Mouse (Mus musculus): ENCODE results near the gene Pklr. TPM values are rescaled to one million over a fixed set of nuclear protein-coding genes. Genes with fewer than 3 reads are reported as not detected.
A peak's percentile ranks its signal among the peaks of the same experiment; 100 is the strongest.

Gene Pklr
- polyA plus RNA-seq, 1 experiment from 2014 or later: 0.33 TPM

GRCm38 (mm10) chr3:89129908-89130307 lies 6.0 kb upstream of the Pklr start:
- no peak for ATAC-seq (ENCODE audit: low FRiP score, low read depth)
- no peak overlapping the region for H3K27ac ChIP-seq

GRCm38 (mm10) chr3:89131816-89132215 lies 4.1 kb upstream of the Pklr start:
- peak overlapping the region; percentile 38; the same call in 1 of the 2 replicates for H3K4me3 ChIP-seq
- H3K9ac ChIP-seq: no peak overlapping the region
- no peaks in the 10 kb centered on the region for H3K4me1 ChIP-seq
- H3K9me3 ChIP-seq: no peaks in the 10 kb centered on the region
- no peaks in the 10 kb centered on the region for H3K36me3 ChIP-seq
- no peak for ATAC-seq (ENCODE audit: low FRiP score, low read depth)
- H3K27ac ChIP-seq: no peak overlapping the region
- H3K27me3 ChIP-seq: peaks cover 16% of the 10 kb centered on the region; the same call in 1 of the 2 replicates
- H3K4me2 ChIP-seq (replicated peaks): peak overlapping the region; percentile 67
- 44% methylated on average over 4 of the region's 4 CpGs for WGBS

More at GRCm38 (mm10) chr3:89129908-89130307, 6.0 kb upstream of the Pklr start:
- H3K9me3 ChIP-seq: no peaks in the 10 kb centered on the region
- H3K4me2 ChIP-seq (replicated peaks): no peak overlapping the region
- H3K27me3 ChIP-seq: peaks cover 9% of the 10 kb centered on the region; the same call in 1 of the 2 replicates
- H3K36me3 ChIP-seq: no peaks in the 10 kb centered on the region
- 95% methylated on average over 3 of the region's 3 CpGs for WGBS
- H3K4me1 ChIP-seq: no peaks in the 10 kb centered on the region
- H3K4me3 ChIP-seq: no peak overlapping the region
- H3K9ac ChIP-seq: no peak overlapping the region

- Histone ChIP-seq H3K4me3 (peak overlapping the region; percentile 38), H3K27ac (no peak overlapping the region), H3K4me2 (replicated peaks) (peak overlapping the region; percentile 67), H3K9ac (peak overlapping the region; percentile 61), H3K36me3 (no peaks in the 10 kb centered on the region), H3K4me1 (no peaks in the 10 kb centered on the region), H3K9me3 (no peaks in the 10 kb centered on the region), H3K27me3 (peaks cover 16% of the 10 kb centered on the region; the same call in 1 of the 2 replicates)
- 12% methylated on average over 30 of the region's 30 CpGs for WGBS
- ATAC-seq (ENCODE audit: low FRiP score, low read depth): no peak
Measured at GRCm38 (mm10) chr3:89132285-89133062, 3.5 kb upstream of the Pklr start.

GRCm38 (mm10) chr3:89133063-89133450 lies 2.9 kb upstream of the Pklr start:
- WGBS: 76% methylated on average over 7 of the region's 7 CpGs
- Histone ChIP-seq H3K27ac (no peak overlapping the region), H3K4me2 (replicated peaks) (0 out of 2 replicates have a peak overlapping the region, but pooled peaks have one; percentile 67)

GRCm38 (mm10) chr3:89133752-89134151 lies 2.2 kb upstream of the Pklr start:
- 83% methylated on average over 1 of the region's 1 CpGs for WGBS
- H3K27ac ChIP-seq: no peak overlapping the region
- H3K9ac ChIP-seq: no peak overlapping the region
- H3K4me2 ChIP-seq (replicated peaks): no peak overlapping the region
- H3K27me3 ChIP-seq: peaks cover 16% of the 10 kb centered on the region; the same call in 1 of the 2 replicates
- H3K4me1 ChIP-seq: no peaks in the 10 kb centered on the region
- H3K36me3 ChIP-seq: no peaks in the 10 kb centered on the region
- H3K9me3 ChIP-seq: no peaks in the 10 kb centered on the region
- no peak for ATAC-seq (ENCODE audit: low FRiP score, low read depth)
- H3K4me3 ChIP-seq: no peak overlapping the region

More at GRCm38 (mm10) chr3:89133063-89133450, 2.9 kb upstream of the Pklr start:
- Histone ChIP-seq H3K9ac (no peak overlapping the region), H3K4me3 (no peak overlapping the region), H3K36me3 (no peaks in the 10 kb centered on the region), H3K27me3 (peaks cover 16% of the 10 kb centered on the region; the same call in 1 of the 2 replicates), H3K9me3 (no peaks in the 10 kb centered on the region), H3K4me1 (no peaks in the 10 kb centered on the region)
- no peak for ATAC-seq (ENCODE audit: low FRiP score, low read depth)

GRCm38 (mm10) chr3:89136365-89136764 lies 423 bp downstream of the Pklr start:
- H3K4me1 ChIP-seq: no peaks in the 10 kb centered on the region
- H3K27ac ChIP-seq: no peak overlapping the region
- no peak for ATAC-seq (ENCODE audit: low FRiP score, low read depth)
- H3K9me3 ChIP-seq: no peaks in the 10 kb centered on the region
- H3K27me3 ChIP-seq: peaks cover 16% of the 10 kb centered on the region; the same call in 1 of the 2 replicates
- no peak overlapping the region for H3K4me2 ChIP-seq (replicated peaks)
- no peak overlapping the region for H3K4me3 ChIP-seq
- H3K36me3 ChIP-seq: no peaks in the 10 kb centered on the region
- WGBS: 44% methylated on average over 9 of the region's 9 CpGs
- H3K9ac ChIP-seq: no peak overlapping the region

- Histone ChIP-seq H3K4me2 (replicated peaks) (no peak overlapping the region), H3K27ac (no peak overlapping the region), H3K9me3 (no peaks in the 10 kb centered on the region), H3K27me3 (peaks cover 43% of the 10 kb centered on the region), H3K4me3 (no peak overlapping the region), H3K9ac (no peak overlapping the region), H3K4me1 (peaks cover 7% of the 10 kb centered on the region), H3K36me3 (no peaks in the 10 kb centered on the region)
- 61% methylated on average over 10 of the region's 10 CpGs for WGBS
- no peak for ATAC-seq (ENCODE audit: low FRiP score, low read depth)
Measured at GRCm38 (mm10) chr3:89144821-89145220, 8.9 kb downstream of the Pklr start.

- WGBS: 15% methylated on average over 8 of the region's 8 CpGs
- Histone ChIP-seq H3K9me3 (no peaks in the 10 kb centered on the region), H3K4me3 (no peak overlapping the region), H3K4me1 (peaks cover 7% of the 10 kb centered on the region), H3K4me2 (replicated peaks) (no peak overlapping the region), H3K9ac (no peak overlapping the region), H3K36me3 (no peaks in the 10 kb centered on the region), H3K27me3 (peaks cover 50% of the 10 kb centered on the region), H3K27ac (no peak overlapping the region)
- no peak for ATAC-seq (ENCODE audit: low FRiP score, low read depth)
Measured at GRCm38 (mm10) chr3:89145566-89145965, 9.6 kb downstream of the Pklr start.

GRCm38 (mm10) chr3:89147101-89147978 lies 11.4 kb downstream of the Pklr start:
- no peak overlapping the region for H3K27ac ChIP-seq
- peak overlapping the region; percentile 35 for H3K4me3 ChIP-seq
- no peaks in the 10 kb centered on the region for H3K9me3 ChIP-seq
- peaks cover 65% of the 10 kb centered on the region for H3K27me3 ChIP-seq
- H3K9ac ChIP-seq: peak overlapping the region; percentile 55
- H3K4me1 ChIP-seq: peaks cover 7% of the 10 kb centered on the region
- peak overlapping the region; percentile 63 for H3K4me2 ChIP-seq (replicated peaks)
- 23% methylated on average over 26 of the region's 26 CpGs for WGBS
- no peaks in the 10 kb centered on the region for H3K36me3 ChIP-seq
- ATAC-seq (ENCODE audit: low FRiP score, low read depth): peak; percentile 53; the same call in 1 of the 2 replicates

GRCm38 (mm10) chr3:89147979-89148311 lies 12.0 kb downstream of the Pklr start:
- H3K36me3 ChIP-seq: no peaks in the 10 kb centered on the region
- H3K27me3 ChIP-seq: peaks cover 71% of the 10 kb centered on the region
- 5% methylated on average over 15 of the region's 15 CpGs for WGBS
- peak overlapping the region; percentile 55 for H3K9ac ChIP-seq
- H3K4me2 ChIP-seq (replicated peaks): peak overlapping the region; percentile 63
- H3K27ac ChIP-seq: no peak overlapping the region
- H3K4me3 ChIP-seq: peak overlapping the region; percentile 35
- no peaks in the 10 kb centered on the region for H3K9me3 ChIP-seq
- no peak for ATAC-seq (ENCODE audit: low FRiP score, low read depth)
- peaks cover 7% of the 10 kb centered on the region for H3K4me1 ChIP-seq

- H3K4me2 ChIP-seq (replicated peaks): peak overlapping the region; percentile 63; the same call in 1 of the 2 replicates
Measured at GRCm38 (mm10) chr3:89148567-89148966, 12.6 kb downstream of the Pklr start.

More at GRCm38 (mm10) chr3:89148567-89148966, 12.6 kb downstream of the Pklr start:
- Histone ChIP-seq H3K9ac (no peak overlapping the region), H3K9me3 (no peaks in the 10 kb centered on the region), H3K36me3 (no peaks in the 10 kb centered on the region), H3K4me3 (no peak overlapping the region), H3K27ac (no peak overlapping the region), H3K27me3 (peaks cover 72% of the 10 kb centered on the region), H3K4me1 (peaks cover 7% of the 10 kb centered on the region)
- 73% methylated on average over 14 of the region's 14 CpGs for WGBS
- ATAC-seq (ENCODE audit: low FRiP score, low read depth): no peak
